Mouse (Mus musculus): ENCODE measurements around the gene Ndufa13.

DNA sequence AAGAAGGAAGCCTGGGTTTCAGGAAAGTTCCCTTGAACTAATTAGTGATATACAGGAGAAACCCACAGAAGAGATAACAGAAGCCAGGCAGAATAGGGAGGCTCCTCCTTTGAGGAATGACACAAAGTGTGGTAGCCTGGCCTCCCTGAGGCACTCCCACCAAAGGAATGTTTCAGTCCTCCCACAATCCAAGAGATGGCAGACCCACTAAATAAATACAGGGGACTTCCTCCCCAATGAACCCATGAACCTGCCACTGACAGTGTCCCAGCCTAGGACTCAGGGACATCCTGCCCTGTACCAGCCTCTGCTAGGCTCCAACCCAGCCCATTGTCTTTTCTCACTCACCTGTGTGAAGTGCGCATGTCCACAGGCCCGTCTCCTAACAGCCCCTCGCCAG, 33.1 kb upstream of the Ndufa13 start:
- no peak for TF ChIP-seq CTCF (IDR thresholded peaks at IDR 0.05; ENCODE audit: insufficient read depth, low read length)
- TF ChIP-seq POLR2A (IDR thresholded peaks at IDR 0.05; ENCODE audit: borderline replicate concordance, extremely low read depth, low read depth, low read length), result no peak

All from lung, adult 2 months (tissue).